Mouse (Mus musculus): ENCODE measurements around the gene Hamp.

The Hamp gene

DNA sequence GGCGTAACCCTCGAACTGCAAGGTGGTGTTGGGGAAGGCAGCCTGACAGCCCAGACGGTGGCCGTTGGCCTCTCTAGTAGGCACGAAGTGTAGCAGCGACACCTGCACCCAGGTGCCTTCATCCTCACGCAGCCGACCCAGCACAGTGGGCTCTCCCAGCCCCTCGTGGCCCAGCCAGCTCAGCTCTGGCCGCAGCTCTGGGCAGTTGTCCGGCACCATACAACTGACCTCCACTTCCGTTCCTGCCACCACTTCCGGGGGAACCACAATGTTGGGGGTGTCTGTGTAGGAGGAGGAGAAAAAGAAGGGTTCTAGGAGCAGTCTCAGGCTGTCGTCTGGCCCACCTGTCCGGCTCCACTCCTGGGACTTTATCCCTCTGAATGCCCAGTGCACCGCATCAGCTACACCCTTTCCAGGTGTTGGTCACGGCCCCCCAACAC lies 34.8 kb downstream of the Hamp start:
- no peak for DNase-seq (ENCODE audit: low read depth, low spot score)

DNA sequence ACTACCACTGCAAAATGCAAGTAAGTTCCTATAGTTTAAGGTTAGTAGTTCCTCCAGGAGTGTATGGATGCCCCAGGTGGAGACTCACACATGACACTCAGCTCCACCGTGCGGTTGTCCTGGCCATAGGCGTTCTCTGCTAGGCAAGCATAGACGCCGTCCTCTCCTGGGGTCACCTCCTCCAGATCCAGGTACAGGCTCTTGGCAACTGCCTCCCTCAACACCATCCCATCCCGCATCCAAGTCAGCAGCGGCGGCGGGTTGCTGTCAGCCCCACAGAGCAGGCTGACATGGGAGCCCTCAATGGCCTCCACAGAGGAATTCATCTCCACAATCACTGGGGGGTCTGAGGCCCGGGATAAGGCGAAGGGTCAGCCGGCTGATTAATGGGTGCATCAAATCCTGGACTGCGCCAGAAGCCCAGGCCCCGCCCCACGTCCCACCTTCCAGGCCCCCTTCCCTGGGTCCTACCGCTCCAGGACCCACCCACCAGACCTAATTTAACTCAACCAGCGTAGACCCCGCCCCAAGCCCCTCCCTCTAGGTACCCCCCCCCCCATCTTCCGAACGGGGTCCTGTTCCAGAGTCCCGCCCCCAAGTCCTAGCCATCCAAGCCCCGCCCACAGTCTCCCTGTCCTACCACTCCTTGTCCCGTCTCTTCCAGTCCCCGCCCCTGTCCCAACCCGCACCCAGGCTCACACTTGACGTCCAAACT lies 35.4 kb downstream of the Hamp start:
- DNase-seq (ENCODE audit: low read depth, low spot score) = no peak

DNA sequence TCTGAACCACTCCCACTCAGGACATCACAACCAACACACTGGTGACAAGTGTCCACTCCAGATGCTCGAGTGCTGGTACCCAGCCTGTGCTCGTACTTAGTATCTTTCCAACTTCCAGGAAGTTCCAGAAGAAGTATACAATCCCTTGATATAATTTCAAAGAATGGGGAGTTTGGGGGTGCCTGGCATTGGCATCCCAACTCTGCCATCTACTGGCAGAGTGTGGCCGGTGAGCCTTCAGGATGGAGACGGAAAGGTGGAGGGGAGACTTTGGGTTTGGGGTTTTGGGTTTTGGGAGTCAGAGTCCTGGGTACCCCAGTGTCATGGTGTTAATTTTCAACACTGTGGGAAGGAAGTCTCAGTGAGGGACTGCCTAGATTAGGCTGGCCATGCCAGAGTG lies 39.8 kb downstream of the Hamp start:
- DNase-seq (ENCODE audit: low read depth, low spot score) = no peak

DNA sequence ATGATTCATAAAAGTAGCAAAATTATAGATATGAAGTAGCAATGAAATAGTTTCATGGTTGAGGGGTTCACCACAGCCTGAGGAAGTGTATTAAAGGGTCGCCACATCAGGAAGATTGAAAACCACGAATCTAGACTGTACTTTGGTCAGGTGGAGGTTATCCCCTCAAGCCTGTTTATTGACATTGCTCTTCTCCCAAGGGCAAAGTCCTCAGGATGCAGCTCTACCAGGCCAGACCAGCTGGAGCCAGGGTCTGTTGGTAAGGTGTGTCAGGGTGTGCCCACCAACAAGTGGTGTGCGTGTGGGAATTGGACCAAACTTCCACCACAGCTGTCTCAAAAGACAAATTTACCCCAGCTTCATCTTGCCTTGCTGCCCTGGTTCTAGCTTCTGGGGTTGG lies 48.6 kb downstream of the Hamp start:
- no peak for DNase-seq (ENCODE audit: low read depth, low spot score)

DNA sequence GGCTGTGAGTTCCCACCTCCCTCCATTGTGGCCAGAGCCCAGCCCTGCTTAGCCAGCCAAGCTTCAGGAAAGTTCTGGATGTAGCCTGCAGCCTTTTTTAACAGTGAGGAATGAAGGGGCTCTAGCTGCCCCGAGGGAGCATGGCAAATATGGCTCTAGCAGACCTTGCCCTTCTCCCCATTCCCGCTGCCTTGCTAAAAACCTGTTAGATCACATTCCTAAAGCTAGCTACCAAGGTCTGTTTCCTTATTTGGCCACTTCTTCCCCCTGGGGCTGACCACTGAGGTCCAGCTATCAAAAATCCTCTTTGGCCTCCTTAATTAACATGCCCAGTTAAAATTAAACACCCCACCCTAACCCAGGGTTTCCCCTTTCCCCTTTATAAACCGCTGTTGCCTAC lies 51.3 kb downstream of the Hamp start:
- DNase-seq (ENCODE audit: low read depth, low spot score) = no peak
